Mouse (Mus musculus) liver, postnatal 0 days (tissue): ENCODE results near the gene Eri3.

Experiments used
- CTCF ChIP-seq: sonication (generic); IDR thresholded peaks from 2 replicates; pipeline ENCODE4 v1.5.1; 2016; ENCODE audit warnings: antibody characterized with exemption, low read depth
- EP300 ChIP-seq: IDR thresholded peaks from 2 replicates; pipeline ENCODE4 v1.6.1; 2016; ENCODE audit warnings: antibody characterized with exemption, low read depth, mild to moderate bottlenecking

DNA sequence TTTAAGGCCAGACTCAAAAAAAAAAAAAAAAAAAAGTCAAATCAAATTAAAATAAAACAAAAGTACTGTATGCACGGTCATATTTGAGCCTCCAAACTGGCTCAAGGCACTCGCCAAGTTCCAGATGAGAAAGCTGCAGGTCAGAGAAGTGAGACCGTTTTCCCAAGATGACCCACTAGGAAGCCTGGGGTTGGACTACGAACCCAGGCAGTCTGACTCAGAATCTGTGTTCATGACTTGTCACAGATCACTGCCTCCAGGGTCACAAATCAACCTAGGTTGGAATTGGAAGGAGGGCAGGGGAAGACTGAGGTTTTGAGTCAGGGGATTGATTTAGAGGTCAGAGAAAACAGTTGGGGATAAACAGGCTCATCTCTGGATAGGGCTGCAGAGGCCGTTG, 9.6 kb upstream of the Eri3 start:
- no peak for TF ChIP-seq EP300
- TF ChIP-seq CTCF, result no peak
